ENCODE assay signal across 8 mouse cellular contexts in genomic region chr11:119041750-119042465, GRCm38 (mm10). TPM values are rescaled to one million over a fixed set of nuclear protein-coding genes. Genes with fewer than 3 reads are reported as not detected.
DNase-seq lines count a peak whose midpoint lies in the region; ATAC-seq and TF ChIP-seq lines count a peak whose summit lies in the region.

No protein-coding gene starts in this region.

- TF ChIP-seq CTCF in layer of hippocampus, adult 2 months (conservative IDR thresholded peaks at IDR 0.05) = no peak
- TF ChIP-seq CTCF in brain, embryonic 14.5 days (IDR thresholded peaks at IDR 0.05; ENCODE audit: borderline replicate concordance, extremely low read depth, insufficient read depth, insufficient read length) = no peak
- TF ChIP-seq CTCF in midbrain, postnatal 0 days (IDR thresholded peaks at IDR 0.05) = no peak

- peak overlapping the region; percentile 80 for H3K9ac ChIP-seq in hindbrain, embryonic 14.5 days
- H3K9ac ChIP-seq in midbrain, postnatal 0 days (replicated peaks; ENCODE audit: low read length, poor library complexity, severe bottlenecking) = peak overlapping the region; percentile 85

- WGBS in hindbrain, embryonic 14.5 days = under 1% methylated on average over 29 of the region's 31 CpGs
- under 1% methylated on average over 29 of the region's 31 CpGs for WGBS in midbrain, postnatal 0 days

- no peak for DNase-seq in layer of hippocampus, adult 2 months (ENCODE audit: low spot score in 2 of 2)
- DNase-seq in layer of hippocampus, postnatal 10 days (ENCODE audit: low spot score in 2 of 2) = no peak
- peak; percentile 45 for DNase-seq in brain, embryonic 14.5 days (ENCODE audit: low read depth)
- no peak for DNase-seq in hindbrain, embryonic 14.5 days (ENCODE audit: low spot score)
- DNase-seq in midbrain, postnatal 0 days (ENCODE audit: low spot score) = no peak
- DNase-seq in Muller cell, postnatal 12 days (ENCODE audit: inconsistent ontology term) = no peak
- DNase-seq in cerebellum, postnatal 10 days = no peak
- DNase-seq in kidney, adult 11 months = no peak

- no peaks in the 10 kb centered on the region for H3K9me3 ChIP-seq in hindbrain, embryonic 14.5 days (ENCODE audit: control insufficient read depth, low read length)
- no peaks in the 10 kb centered on the region for H3K9me3 ChIP-seq in midbrain, postnatal 0 days (ENCODE audit: low read length)

- peak overlapping the region; percentile 96; the same call in 1 of the 2 replicates for H3K27ac ChIP-seq in layer of hippocampus, adult 2 months
- H3K27ac ChIP-seq in hindbrain, embryonic 14.5 days = no peak overlapping the region
- peak overlapping the region; percentile 85; the same call in 1 of the 2 replicates for H3K27ac ChIP-seq in midbrain, postnatal 0 days (ENCODE audit: low read depth, low read length)

- H3K4me3 ChIP-seq in layer of hippocampus, adult 2 months = peak overlapping the region; percentile 66
- peak overlapping the region; percentile 78 for H3K4me3 ChIP-seq in hindbrain, embryonic 14.5 days (replicated peaks; ENCODE audit: low read length)
- H3K4me3 ChIP-seq in midbrain, postnatal 0 days (ENCODE audit: low read depth, low read length) = peak overlapping the region; percentile 81

- peak overlapping the region; percentile 73 for H3K4me2 ChIP-seq in hindbrain, embryonic 14.5 days (replicated peaks)
- peak overlapping the region; percentile 96 for H3K4me2 ChIP-seq in midbrain, postnatal 0 days (ENCODE audit: low read depth, low read length, poor library complexity, severe bottlenecking)

- no peak for TF ChIP-seq POLR2A in brain, embryonic 14.5 days (IDR thresholded peaks at IDR 0.05; ENCODE audit: borderline replicate concordance, extremely low read depth, insufficient read depth, insufficient read length, poor library complexity, severe bottlenecking)

- peaks cover 13% of the 10 kb centered on the region for H3K36me3 ChIP-seq in hindbrain, embryonic 14.5 days (replicated peaks; ENCODE audit: control insufficient read depth, insufficient read depth)
- peaks cover 8% of the 10 kb centered on the region for H3K36me3 ChIP-seq in midbrain, postnatal 0 days (ENCODE audit: insufficient read depth, low read length)

- peak; percentile 1; the same call in 1 of the 2 replicates for ATAC-seq in hindbrain, embryonic 14.5 days (ENCODE audit: low FRiP score)
- ATAC-seq in midbrain, postnatal 0 days (ENCODE audit: low FRiP score) = no peak; the same call in 1 of the 2 replicates

- peaks cover 80% of the 10 kb centered on the region for H3K27me3 ChIP-seq in hindbrain, embryonic 14.5 days (ENCODE audit: control insufficient read depth, insufficient read depth, low read length)
- H3K27me3 ChIP-seq in midbrain, postnatal 0 days (ENCODE audit: insufficient read depth, low read length) = peaks cover 50% of the 10 kb centered on the region

- peaks cover 39% of the 10 kb centered on the region for H3K4me1 ChIP-seq in hindbrain, embryonic 14.5 days (replicated peaks; ENCODE audit: control insufficient read depth, insufficient read depth, low read length)
- H3K4me1 ChIP-seq in midbrain, postnatal 0 days (ENCODE audit: insufficient read depth, low read length) = 0 out of 2 replicates have a peak, but pooled peaks cover 11% of the 10 kb centered on the region

RNA-seq across cellular contexts. Expression of gene Cbx8, which starts 1.1 kb away (rescaled TPM):
- 10 to 100 TPM; 10.2 to 11.3 TPM for total RNA-seq in layer of hippocampus, adult 2 months (2021)
- total RNA-seq in layer of hippocampus, postnatal 10 days (2021) = 10 to 100 TPM; 12.4 to 13.1 TPM
- polyA plus RNA-seq in brain, embryonic 14.5 days (2012; rRNA removed) = 6.5 and 10.4 TPM in 2 replicates
- 8.5 and 9.8 TPM in 2 replicates for polyA plus RNA-seq in hindbrain, embryonic 14.5 days (2014; fragmentation: Nextera tagmentation; extraction: Ambion mirVana)
- 14.9 and 15.5 TPM in 2 replicates for total RNA-seq in midbrain, postnatal 0 days (2014; rRNA removed)
- polyA plus RNA-seq in midbrain, postnatal 0 days (2015; fragmentation: Nextera tagmentation; extraction: Ambion mirVana) = 6.8 and 7.6 TPM in 2 replicates

RNA-seq across cellular contexts. Expression of gene Cbx2, which starts 19.1 kb away (rescaled TPM):
- 1 to 10 TPM; 2.9 to 3.1 TPM for total RNA-seq in layer of hippocampus, adult 2 months (2021)
- total RNA-seq in layer of hippocampus, postnatal 10 days (2021) = 1 to 10 TPM; 4.7 to 5.0 TPM
- 30.0 and 40.1 TPM in 2 replicates for polyA plus RNA-seq in brain, embryonic 14.5 days (2012; rRNA removed)
- 10.7 and 13.7 TPM in 2 replicates for polyA plus RNA-seq in hindbrain, embryonic 14.5 days (2014; fragmentation: Nextera tagmentation; extraction: Ambion mirVana)
- total RNA-seq in midbrain, postnatal 0 days (2014; rRNA removed) = 9.6 and 10.6 TPM in 2 replicates
- 5.6 and 6.7 TPM in 2 replicates for polyA plus RNA-seq in midbrain, postnatal 0 days (2015; fragmentation: Nextera tagmentation; extraction: Ambion mirVana)

RNA-seq across cellular contexts. Expression of gene Cbx4, which starts 44.1 kb away (rescaled TPM):
- 10 to 100 TPM; 53.7 to 60.4 TPM for total RNA-seq in layer of hippocampus, adult 2 months (2021)
- total RNA-seq in layer of hippocampus, postnatal 10 days (2021) = 10 to 100 TPM; 49.2 to 51.2 TPM
- 30.0 and 34.7 TPM in 2 replicates for polyA plus RNA-seq in brain, embryonic 14.5 days (2012; rRNA removed)
- 16.8 and 20.2 TPM in 2 replicates for polyA plus RNA-seq in hindbrain, embryonic 14.5 days (2014; fragmentation: Nextera tagmentation; extraction: Ambion mirVana)
- 48.6 and 53.4 TPM in 2 replicates for total RNA-seq in midbrain, postnatal 0 days (2014; rRNA removed)
- polyA plus RNA-seq in midbrain, postnatal 0 days (2015; fragmentation: Nextera tagmentation; extraction: Ambion mirVana) = 30.5 TPM in 2 replicates

RNA-seq across cellular contexts. Expression of gene Enpp7, which starts 53.9 kb away (rescaled TPM):
- not detected for total RNA-seq in layer of hippocampus, adult 2 months (2021)
- not detected for total RNA-seq in layer of hippocampus, postnatal 10 days (2021)
- 0.07 TPM in 1 of 2 replicates, not detected in the other for polyA plus RNA-seq in brain, embryonic 14.5 days (2012; rRNA removed)
- not detected in 2 replicates for polyA plus RNA-seq in hindbrain, embryonic 14.5 days (2014; fragmentation: Nextera tagmentation; extraction: Ambion mirVana)
- not detected in 2 replicates for total RNA-seq in midbrain, postnatal 0 days (2014; rRNA removed)
- not detected in 2 replicates for polyA plus RNA-seq in midbrain, postnatal 0 days (2015; fragmentation: Nextera tagmentation; extraction: Ambion mirVana)
